Mouse (Mus musculus): ENCODE results near the gene Clstn1. TPM values are rescaled to one million over a fixed set of nuclear protein-coding genes. Genes with fewer than 3 reads are reported as not detected.

Clstn1 gene
- polyA plus RNA-seq, 1 experiment from 2014 or later: 19.1 TPM

DNA sequence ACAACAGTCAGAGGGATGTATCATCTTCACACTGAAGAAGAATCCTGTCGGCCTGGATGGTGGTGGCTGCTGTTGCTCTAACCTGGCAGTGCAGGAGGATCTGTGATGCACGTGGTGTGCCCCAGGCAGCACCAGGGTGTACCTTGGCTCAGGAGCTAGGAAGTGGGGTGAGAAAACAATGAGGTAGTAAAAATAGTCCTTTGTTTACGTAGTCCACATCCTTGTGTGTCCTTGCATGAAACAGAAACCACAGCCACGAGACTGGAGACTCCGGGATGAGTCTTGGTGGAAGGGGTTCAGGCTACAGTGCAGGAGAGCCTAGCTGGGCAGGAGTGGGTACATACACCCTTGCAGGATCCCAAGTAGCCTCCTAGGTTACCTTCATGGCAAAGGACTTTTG lies 15.1 kb upstream of the Clstn1 start:
- WGBS: 63% methylated on average over 5 of the region's 5 CpGs
- Histone ChIP-seq H3K27me3 (ENCODE audit: insufficient read depth, poor library complexity, severe bottlenecking) (peaks cover 67% of the 10 kb centered on the region), H3K9me3 (no peaks in the 10 kb centered on the region), H3K27ac (no peak overlapping the region), H3K4me3 (no peak overlapping the region), H3K4me1 (peaks cover 51% of the 10 kb centered on the region), H3K36me3 (peaks cover 3% of the 10 kb centered on the region; the same call in 1 of the 2 replicates)
- DNase-seq (ENCODE audit: low spot score): no peak

DNA sequence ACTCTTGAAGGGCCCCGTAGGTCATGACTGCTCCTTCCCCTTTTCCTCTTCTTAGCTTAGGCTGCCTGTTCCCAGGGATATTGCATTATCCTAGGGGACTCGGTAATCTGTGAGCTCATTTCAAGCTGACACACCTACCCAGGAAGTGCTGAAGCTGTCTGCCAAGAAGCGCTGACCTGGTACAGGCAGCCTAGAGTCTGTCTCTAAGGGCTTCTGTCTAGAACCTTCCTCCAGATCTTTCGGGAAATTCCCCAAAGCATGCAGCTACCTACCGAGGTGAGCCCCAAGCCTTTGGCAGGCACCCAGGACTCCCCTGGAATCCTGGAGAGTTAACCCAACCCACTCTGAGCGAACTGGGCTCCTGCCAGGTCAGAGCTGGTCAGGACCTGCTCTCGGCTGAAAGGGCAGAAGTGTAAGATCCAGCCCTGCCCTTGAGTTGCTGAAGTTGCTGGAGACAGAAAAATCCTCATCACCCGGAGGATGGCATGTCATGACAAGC lies 14.6 kb upstream of the Clstn1 start:
- H3K27ac ChIP-seq: peak overlapping the region; percentile 30; the same call in 1 of the 2 replicates
- 49% methylated on average over 8 of the region's 8 CpGs for WGBS
- peaks cover 72% of the 10 kb centered on the region for H3K27me3 ChIP-seq (ENCODE audit: insufficient read depth, poor library complexity, severe bottlenecking)
- H3K9me3 ChIP-seq: no peaks in the 10 kb centered on the region
- no peak for DNase-seq (ENCODE audit: low spot score)
- no peaks in the 10 kb centered on the region for H3K36me3 ChIP-seq
- H3K4me3 ChIP-seq: no peak overlapping the region
- peaks cover 49% of the 10 kb centered on the region for H3K4me1 ChIP-seq

DNA sequence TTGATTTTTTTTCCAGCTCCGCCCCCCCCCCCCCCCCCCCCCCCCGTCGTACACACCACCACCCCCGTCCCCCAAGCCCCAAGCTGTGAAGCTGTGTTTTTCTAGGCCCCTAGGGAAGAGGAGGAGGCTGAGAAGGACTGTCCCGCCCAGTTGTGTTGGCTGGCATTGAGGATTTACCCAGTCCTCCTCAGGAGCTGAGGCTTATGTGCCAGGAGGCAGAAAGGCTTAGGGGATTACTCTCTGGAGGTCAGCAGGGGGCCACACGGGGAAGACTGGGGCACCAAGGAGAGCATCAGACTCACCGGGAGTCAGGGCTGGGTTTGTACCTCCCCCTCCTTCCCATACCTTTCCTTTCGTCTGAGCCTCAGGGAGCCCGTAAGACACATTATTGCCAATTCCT lies 13.8 kb upstream of the Clstn1 start:
- WGBS: 31% methylated on average over 6 of the region's 9 CpGs
- Histone ChIP-seq H3K27me3 (ENCODE audit: insufficient read depth, poor library complexity, severe bottlenecking) (peaks cover 80% of the 10 kb centered on the region), H3K9me3 (no peaks in the 10 kb centered on the region), H3K4me3 (no peak overlapping the region), H3K27ac (peak overlapping the region; percentile 30; the same call in 1 of the 2 replicates), H3K36me3 (no peaks in the 10 kb centered on the region), H3K4me1 (peaks cover 51% of the 10 kb centered on the region)
- DNase-seq (ENCODE audit: low spot score): no peak

DNA sequence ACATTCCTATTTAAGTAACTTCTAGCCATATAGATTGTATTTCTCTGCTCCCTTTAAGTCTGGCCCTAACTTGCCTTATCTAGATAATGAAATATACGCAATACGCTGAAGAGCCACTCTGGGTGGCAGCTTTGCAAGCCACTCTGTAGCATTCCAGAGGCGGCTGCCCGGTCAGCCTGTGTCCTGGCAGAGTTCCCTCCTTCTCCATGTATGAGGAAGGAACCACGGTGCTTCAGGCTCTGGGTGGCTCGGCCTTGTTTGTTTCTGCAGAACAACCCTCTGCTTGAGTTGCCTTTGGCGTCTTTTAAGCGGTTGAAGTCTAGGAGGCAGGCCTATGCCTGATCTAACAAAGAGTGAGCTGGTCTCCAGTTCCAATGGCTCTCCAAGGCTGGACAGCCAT lies 13.4 kb upstream of the Clstn1 start:
- Histone ChIP-seq H3K4me3 (no peak overlapping the region), H3K27me3 (ENCODE audit: insufficient read depth, poor library complexity, severe bottlenecking) (peaks cover 84% of the 10 kb centered on the region), H3K4me1 (peaks cover 47% of the 10 kb centered on the region), H3K27ac (no peak overlapping the region), H3K9me3 (no peaks in the 10 kb centered on the region), H3K36me3 (no peaks in the 10 kb centered on the region)
- 55% methylated on average over 8 of the region's 8 CpGs for WGBS
- no peak for DNase-seq (ENCODE audit: low spot score)

DNA sequence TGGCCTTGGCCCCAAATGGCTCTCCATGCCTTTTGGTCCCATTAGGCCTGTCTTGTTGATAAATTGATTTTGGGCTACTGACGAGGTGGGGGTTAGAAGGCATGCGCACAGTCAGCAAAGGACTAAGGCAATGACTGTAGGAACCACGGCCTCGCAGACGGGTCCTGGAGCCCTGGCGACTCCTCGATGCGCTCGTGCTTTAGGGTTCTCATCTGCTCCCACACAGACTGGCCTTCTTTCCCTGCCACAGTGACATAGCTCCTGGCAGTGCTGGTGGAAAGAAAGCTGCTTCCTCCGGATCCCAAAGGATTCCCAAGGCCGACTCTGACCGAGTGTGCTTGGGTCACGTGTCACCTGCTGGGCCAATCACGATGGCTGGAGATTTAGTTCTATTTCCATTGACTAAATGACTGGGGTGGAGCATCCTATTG lies 11.9 kb upstream of the Clstn1 start:
- Histone ChIP-seq H3K9me3 (no peaks in the 10 kb centered on the region), H3K27me3 (ENCODE audit: insufficient read depth, poor library complexity, severe bottlenecking) (peaks cover 92% of the 10 kb centered on the region), H3K4me1 (peaks cover 38% of the 10 kb centered on the region), H3K36me3 (no peaks in the 10 kb centered on the region), H3K4me3 (no peak overlapping the region), H3K27ac (no peak overlapping the region)
- no peak for DNase-seq (ENCODE audit: low spot score)
- 63% methylated on average over 14 of the region's 14 CpGs for WGBS

DNA sequence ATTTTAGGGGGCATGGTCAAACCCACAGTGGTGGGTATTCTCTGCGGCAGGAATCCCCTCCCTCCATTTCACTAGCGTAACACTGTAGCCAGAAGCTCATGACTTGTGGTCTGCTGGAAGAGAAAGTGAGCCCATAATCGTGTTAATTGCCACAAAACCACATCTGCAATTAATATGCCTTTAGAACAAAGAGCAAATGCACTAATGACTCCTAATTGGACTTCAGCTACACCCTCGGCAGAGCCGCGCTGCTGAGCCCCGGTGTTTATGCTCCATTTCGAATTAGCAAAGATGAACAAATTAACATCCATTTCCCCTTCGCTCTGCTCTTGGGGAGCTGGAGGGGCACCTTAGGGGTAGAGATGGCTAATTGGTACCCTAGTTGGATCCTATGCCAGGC lies 10.2 kb upstream of the Clstn1 start:
- H3K27ac ChIP-seq: no peak overlapping the region
- no peak for DNase-seq (ENCODE audit: low spot score)
- H3K27me3 ChIP-seq (ENCODE audit: insufficient read depth, poor library complexity, severe bottlenecking): peaks cover 88% of the 10 kb centered on the region
- no peak overlapping the region for H3K4me3 ChIP-seq
- no peaks in the 10 kb centered on the region for H3K9me3 ChIP-seq
- no peaks in the 10 kb centered on the region for H3K36me3 ChIP-seq
- H3K4me1 ChIP-seq: peaks cover 29% of the 10 kb centered on the region
- 87% methylated on average over 9 of the region's 9 CpGs for WGBS

DNA sequence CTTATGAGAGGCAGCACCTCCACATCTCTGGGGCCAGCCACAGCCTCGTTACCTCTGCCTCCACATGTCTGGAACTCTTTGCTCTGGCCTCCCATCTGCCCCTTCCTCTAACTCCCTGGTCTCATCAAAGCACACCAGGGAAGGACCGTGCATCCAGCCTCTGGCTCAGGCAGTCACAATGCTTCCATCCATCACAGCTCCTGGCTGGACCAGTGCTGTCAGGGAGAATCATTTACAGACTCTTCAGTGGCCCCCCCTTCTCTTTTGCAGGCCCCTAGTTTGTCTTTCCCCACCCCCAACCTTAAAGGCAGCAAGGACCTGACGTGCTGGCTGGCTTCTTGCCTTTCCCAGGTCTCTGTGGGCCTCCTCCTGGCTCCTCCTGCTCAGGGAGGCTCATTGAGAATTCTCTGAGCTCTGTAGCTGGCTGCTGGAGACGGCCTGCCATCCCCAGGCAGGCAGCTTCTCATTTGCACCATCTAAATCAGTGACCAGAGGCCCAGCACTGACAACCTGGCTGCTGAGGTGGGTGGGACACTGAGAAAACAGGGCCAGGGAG lies 9.2 kb upstream of the Clstn1 start:
- Histone ChIP-seq H3K36me3 (no peaks in the 10 kb centered on the region), H3K27ac (no peak overlapping the region), H3K27me3 (ENCODE audit: insufficient read depth, poor library complexity, severe bottlenecking) (peaks cover 87% of the 10 kb centered on the region), H3K4me3 (no peak overlapping the region), H3K4me1 (peaks cover 19% of the 10 kb centered on the region), H3K9me3 (no peaks in the 10 kb centered on the region)
- DNase-seq (ENCODE audit: low spot score): no peak
- WGBS: 33% methylated on average over 4 of the region's 4 CpGs

DNA sequence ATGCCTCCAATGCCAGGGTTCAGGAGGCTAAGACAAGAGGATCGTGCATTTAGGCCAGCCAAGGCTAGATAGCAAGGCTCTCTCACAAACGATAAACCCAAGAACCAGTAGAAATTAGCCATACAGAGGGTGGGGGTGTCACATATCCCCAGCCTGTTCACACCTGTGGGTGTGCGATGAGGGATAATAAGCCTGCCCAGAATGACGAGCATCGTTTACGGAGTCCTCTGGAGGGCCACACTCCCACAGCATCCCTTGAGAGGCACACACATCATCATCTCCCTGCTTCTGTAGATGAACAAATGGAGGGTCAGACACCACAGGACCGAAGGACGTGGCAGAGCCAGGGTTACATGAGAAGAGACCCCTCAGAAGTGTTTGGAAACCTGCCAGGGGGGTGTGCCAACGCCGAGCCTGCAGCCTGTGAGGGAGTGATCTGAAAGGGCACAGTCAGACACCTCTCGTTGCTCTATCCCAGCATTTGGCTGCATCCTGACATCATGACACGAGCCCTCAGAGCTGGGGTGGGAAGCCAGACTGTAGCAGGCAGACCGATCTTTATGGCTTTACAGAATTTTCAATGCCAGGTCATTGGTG lies 8.1 kb upstream of the Clstn1 start:
- Histone ChIP-seq H3K9me3 (no peaks in the 10 kb centered on the region), H3K4me3 (no peak overlapping the region), H3K4me1 (0 out of 2 replicates have a peak, but pooled peaks cover 9% of the 10 kb centered on the region), H3K36me3 (no peaks in the 10 kb centered on the region), H3K27me3 (ENCODE audit: insufficient read depth, poor library complexity, severe bottlenecking) (peaks cover 85% of the 10 kb centered on the region), H3K27ac (no peak overlapping the region)
- DNase-seq (ENCODE audit: low spot score): no peak
- WGBS: 72% methylated on average over 13 of the region's 13 CpGs

DNA sequence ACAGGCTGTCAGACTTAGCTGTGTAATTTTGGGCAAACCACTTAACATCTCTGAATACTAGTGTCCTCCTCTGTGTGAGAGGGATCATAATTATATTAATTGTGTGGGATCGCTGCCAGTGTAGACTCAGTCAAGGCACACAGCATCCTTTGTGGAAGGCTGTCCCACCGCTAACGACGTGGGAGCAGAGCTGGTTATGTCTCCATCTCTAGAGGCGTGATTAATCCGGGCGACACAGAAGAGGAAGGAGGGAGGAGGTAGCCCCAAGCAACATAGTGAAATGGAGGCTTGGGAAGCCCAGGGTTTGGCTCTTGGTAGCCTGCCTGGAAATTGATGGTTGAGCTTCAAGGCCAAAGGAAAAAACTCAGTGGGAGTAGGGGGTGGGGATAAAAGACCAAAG lies 7.4 kb upstream of the Clstn1 start:
- Histone ChIP-seq H3K27ac (no peak overlapping the region), H3K27me3 (ENCODE audit: insufficient read depth, poor library complexity, severe bottlenecking) (peaks cover 81% of the 10 kb centered on the region), H3K9me3 (no peaks in the 10 kb centered on the region), H3K4me1 (0 out of 2 replicates have a peak, but pooled peaks cover 9% of the 10 kb centered on the region), H3K36me3 (no peaks in the 10 kb centered on the region), H3K4me3 (no peak overlapping the region)
- no peak for DNase-seq (ENCODE audit: low spot score)
- WGBS: 71% methylated on average over 7 of the region's 7 CpGs

DNA sequence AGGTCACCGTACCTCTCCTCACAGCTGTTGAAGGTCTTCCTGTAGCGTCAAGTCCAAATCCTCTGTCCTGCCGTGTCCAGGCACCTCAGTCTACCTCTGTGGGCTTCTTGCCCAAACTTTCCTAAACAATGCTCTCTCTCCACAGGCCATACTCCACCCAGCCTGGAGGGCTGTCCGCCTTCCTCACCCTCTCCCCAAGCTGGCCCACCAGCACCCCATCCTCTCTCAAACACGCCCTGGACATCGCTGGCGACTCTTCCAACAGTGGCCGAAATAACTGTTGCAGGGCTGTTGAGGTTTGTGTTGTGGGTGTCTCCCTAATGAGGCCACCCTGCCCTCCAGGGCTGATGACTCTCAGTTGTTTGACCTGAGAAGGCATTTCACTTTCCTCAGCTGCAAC lies 1.0 kb upstream of the Clstn1 start:
- H3K4me1 ChIP-seq: peaks cover 27% of the 10 kb centered on the region
- no peak overlapping the region for H3K4me3 ChIP-seq
- no peak for DNase-seq (ENCODE audit: low spot score)
- H3K27ac ChIP-seq: no peak overlapping the region
- H3K27me3 ChIP-seq (ENCODE audit: insufficient read depth, poor library complexity, severe bottlenecking): peaks cover 81% of the 10 kb centered on the region
- WGBS: 78% methylated on average over 8 of the region's 8 CpGs
- no peaks in the 10 kb centered on the region for H3K36me3 ChIP-seq
- H3K9me3 ChIP-seq: no peaks in the 10 kb centered on the region

DNA sequence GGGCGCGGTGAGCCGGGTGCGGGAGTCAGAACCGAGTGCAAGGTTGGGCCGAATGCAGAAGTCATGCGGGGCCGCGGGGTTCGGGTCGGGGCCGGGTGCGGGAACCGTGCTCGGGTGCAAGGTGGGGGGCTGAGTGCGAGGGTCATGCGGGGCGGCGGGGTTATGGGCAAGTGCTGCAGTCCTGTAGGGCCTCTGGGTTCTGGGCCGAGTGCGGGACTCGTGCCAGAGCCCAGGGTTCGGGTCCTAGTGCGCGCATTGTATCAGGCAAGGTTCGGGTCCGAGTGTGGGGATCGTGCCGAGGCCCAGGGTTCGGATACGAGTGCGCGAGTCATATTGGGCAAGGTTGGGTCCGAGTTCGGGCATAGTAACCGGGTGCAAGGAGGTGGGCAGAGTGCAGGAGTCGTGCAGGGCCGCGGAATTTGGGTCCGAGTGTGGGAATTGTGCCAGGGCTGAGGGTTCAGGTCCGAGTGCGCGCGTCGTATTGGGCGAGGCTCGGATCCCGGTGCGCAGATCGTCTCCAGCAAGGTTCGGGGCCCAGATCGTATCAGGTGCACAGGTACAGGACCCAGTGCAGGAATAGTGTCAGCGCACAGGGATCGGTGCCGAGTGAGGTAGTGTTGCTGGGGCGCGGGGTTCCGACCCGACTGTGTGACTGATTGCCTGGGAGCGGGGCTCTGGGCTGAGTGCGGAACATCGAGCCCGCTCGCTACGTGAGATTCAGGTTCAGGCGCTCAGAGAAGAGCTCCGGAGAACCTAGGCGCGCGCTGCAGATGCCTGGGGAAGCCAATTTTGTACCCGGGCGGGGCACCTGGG lies 721 bp downstream of the Clstn1 start:
- peaks cover 27% of the 10 kb centered on the region for H3K4me1 ChIP-seq
- peak overlapping the region; percentile 92 for H3K27ac ChIP-seq
- no peaks in the 10 kb centered on the region for H3K9me3 ChIP-seq
- peak overlapping the region; percentile 95 for H3K4me3 ChIP-seq
- no peaks in the 10 kb centered on the region for H3K36me3 ChIP-seq
- peaks cover 67% of the 10 kb centered on the region for H3K27me3 ChIP-seq (ENCODE audit: insufficient read depth, poor library complexity, severe bottlenecking)
- WGBS: under 1% methylated on average over 72 of the region's 72 CpGs
- DNase-seq (ENCODE audit: low spot score): no peak

DNA sequence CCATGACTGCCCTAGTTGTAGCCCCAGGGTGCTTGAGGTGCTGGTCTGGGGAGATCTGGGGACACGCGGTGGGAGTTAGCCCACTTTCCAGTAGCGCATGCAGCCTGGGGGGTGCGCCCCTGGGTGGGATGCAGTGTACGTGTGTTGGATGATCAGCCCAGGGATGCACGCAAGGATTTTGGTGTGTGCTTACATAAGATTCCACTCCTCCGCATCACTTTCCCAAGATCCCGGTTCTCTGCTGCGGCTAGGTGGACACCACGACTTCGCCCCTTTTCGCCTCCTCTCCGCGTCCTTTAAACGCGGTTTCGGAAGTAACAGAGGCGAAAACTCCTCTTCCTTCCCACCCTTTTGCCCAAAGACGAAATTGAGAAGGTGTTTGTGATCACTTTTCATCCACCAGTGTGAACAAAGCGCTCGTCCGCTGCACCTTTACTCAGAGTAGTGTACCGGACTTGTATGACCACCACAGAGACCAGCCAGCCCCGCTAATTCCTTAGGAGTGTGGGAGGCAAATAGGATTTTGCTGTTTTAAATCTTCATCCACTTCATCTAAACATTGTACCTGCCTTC lies 1.4 kb downstream of the Clstn1 start:
- Histone ChIP-seq H3K9me3 (no peaks in the 10 kb centered on the region), H3K4me1 (peaks cover 27% of the 10 kb centered on the region), H3K36me3 (no peaks in the 10 kb centered on the region), H3K27ac (peak overlapping the region; percentile 92; the same call in 1 of the 2 replicates), H3K4me3 (peak overlapping the region; percentile 95), H3K27me3 (ENCODE audit: insufficient read depth, poor library complexity, severe bottlenecking) (peaks cover 62% of the 10 kb centered on the region)
- WGBS: 7% methylated on average over 24 of the region's 24 CpGs
- DNase-seq (ENCODE audit: low spot score): no peak

DNA sequence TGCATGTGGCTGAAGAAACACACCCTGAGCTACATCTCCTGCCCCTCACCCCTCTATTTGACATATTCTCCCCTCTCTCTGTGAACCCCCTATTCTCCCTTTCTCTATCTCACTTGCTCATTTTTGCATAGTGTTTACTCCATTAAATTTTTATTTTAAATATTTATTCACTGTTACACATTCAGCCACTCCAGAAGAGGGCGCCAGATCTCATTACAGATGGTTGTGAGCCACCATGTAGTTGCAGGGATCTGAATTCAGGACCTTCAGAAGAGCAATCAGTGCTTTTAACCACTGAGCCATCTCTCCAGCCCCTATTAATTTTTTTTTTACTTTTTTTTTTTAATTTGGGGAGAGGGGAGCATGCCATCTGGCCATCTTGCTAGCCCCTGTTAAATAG lies 3.9 kb downstream of the Clstn1 start:
- Histone ChIP-seq H3K27me3 (ENCODE audit: insufficient read depth, poor library complexity, severe bottlenecking) (peaks cover 41% of the 10 kb centered on the region), H3K36me3 (no peaks in the 10 kb centered on the region), H3K9me3 (no peaks in the 10 kb centered on the region), H3K27ac (no peak overlapping the region), H3K4me3 (no peak overlapping the region), H3K4me1 (peaks cover 34% of the 10 kb centered on the region)
- 59% methylated on average over 1 of the region's 1 CpGs for WGBS
- DNase-seq (ENCODE audit: low spot score): no peak
